Mouse (Mus musculus) kidney, postnatal 10 days (tissue): ENCODE measurements at regions not wholly inside any gene's neighbourhood (a gene's known extent, or its start where the extent isn't known, plus 50 kb on each side); places are given as distances from the start of the nearest gene placed in this dataset.
A peak's percentile ranks its signal among the peaks of the same experiment; 100 is the strongest.

ENCODE experiments used
- DNase-seq: peaks from one replicate; pipeline ENCODE4 v3.0.0; 2021; ENCODE audit warnings: mixed read lengths

GRCm38 (mm10) chrX:161487691-161488090 is 200.4 kb downstream of the Gm15262 start:
- peak; percentile 3 for DNase-seq

- DNase-seq, result no peak
Observed at GRCm38 (mm10) chrX:161511341-161511740, 205.5 kb upstream of the Rai2 start.

- DNase-seq, result no peak
Observed at GRCm38 (mm10) chrX:161523432-161524256, 193.2 kb upstream of the Rai2 start.

GRCm38 (mm10) chrX:161524257-161524646 is 192.6 kb upstream of the Rai2 start:
- no peak for DNase-seq

GRCm38 (mm10) chrX:161537290-161537689 is 179.6 kb upstream of the Rai2 start:
- no peak for DNase-seq

GRCm38 (mm10) chrX:161556896-161557295 is 160.0 kb upstream of the Rai2 start:
- no peak for DNase-seq

- no peak for DNase-seq
Observed at GRCm38 (mm10) chrX:161558511-161558910, 158.4 kb upstream of the Rai2 start.

- no peak for DNase-seq
Observed at GRCm38 (mm10) chrX:161566435-161566834, 150.4 kb upstream of the Rai2 start.

GRCm38 (mm10) chrX:161582019-161582659 is 134.7 kb upstream of the Rai2 start:
- no peak for DNase-seq

- DNase-seq, result no peak
Observed at GRCm38 (mm10) chrX:161583872-161584271, 133.0 kb upstream of the Rai2 start.

GRCm38 (mm10) chrX:161633869-161634268 is 83.0 kb upstream of the Rai2 start:
- DNase-seq, result no peak

GRCm38 (mm10) chrX:161634342-161634741 is 82.5 kb upstream of the Rai2 start:
- DNase-seq, result no peak

- peak; percentile 18 for DNase-seq
Observed at GRCm38 (mm10) chrX:161635678-161636077, 81.2 kb upstream of the Rai2 start.

GRCm38 (mm10) chrX:161653106-161653505 is 63.8 kb upstream of the Rai2 start:
- no peak for DNase-seq

- DNase-seq, result peak; percentile 18
Observed at GRCm38 (mm10) chrX:161660106-161660505, 56.8 kb upstream of the Rai2 start.

- DNase-seq, result no peak
Observed at GRCm38 (mm10) chrX:161661936-161662335, 54.9 kb upstream of the Rai2 start.
